Mouse (Mus musculus) kidney, adult 2 months (tissue): Measurements from ENCODE around the gene St3gal2.

Experiments used
- CTCF ChIP-seq: fragments of 200-500 bp; conservative IDR thresholded peaks from 2 replicates; pipeline ENCODE4 v1.5.1; 2011; ENCODE audit warnings: low read depth, mild to moderate bottlenecking, control low read depth, low read length, moderate library complexity, mixed read lengths; ENCODE audit not compliant: insufficient read depth, insufficient read length
- POLR2A ChIP-seq: fragments of 200-500 bp; IDR thresholded peaks from one replicate; pipeline ENCODE4 v1.6.1; 2011; ENCODE audit warnings: low read depth, low read length, control low read depth

DNA sequence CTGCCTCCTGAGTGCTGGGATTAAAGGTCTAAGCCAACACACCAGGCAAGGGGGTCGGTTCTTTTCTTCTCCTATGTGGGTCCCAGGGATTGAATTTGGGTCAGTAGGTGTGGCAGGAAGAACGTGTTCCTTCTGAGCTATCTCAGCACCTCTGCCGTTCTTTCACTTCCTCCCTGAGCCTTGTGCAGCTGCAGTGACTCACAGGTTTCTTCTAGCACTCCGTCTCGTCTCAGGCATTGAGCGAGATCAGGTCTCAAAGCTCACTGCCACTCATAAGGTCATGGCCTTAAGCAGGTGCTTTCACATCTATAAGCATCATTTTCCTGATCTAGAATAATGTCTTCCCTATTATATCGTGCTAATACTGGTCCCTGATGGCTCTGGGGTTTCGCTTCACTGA lies 35.1 kb downstream of the St3gal2 start:
- no peak for TF ChIP-seq CTCF
- no peak for TF ChIP-seq POLR2A
